7 mouse cellular contexts compared by ENCODE assay signal in the genomic region with DNA sequence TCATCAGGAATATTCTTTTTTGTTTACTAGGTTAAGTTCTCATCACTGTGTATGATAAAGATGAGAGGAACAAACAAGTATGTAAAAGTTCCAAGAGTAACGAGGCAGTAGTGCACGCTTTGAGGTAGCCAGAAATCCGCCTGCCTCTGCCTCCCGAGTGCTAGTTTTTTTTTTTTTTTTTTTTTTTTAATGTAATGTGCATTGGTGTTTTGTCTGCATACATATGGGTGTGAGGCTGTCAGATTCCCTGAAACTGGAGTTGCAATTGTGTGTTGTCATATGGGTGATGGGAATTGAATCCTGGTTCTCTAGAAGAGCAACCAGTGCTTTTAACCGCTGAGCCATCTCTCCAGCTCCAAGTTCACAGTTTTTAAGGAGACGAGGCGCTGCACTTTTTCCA. TPM values are rescaled to one million over a fixed set of nuclear protein-coding genes. Genes with fewer than 3 reads are reported as not detected.
DNase-seq lines count a peak whose midpoint lies in the region; ATAC-seq and TF ChIP-seq lines count a peak whose summit lies in the region.

No protein-coding gene starts in this region.

- 0 out of 2 replicates have a peak overlapping the region, but pooled peaks have one; percentile 57 for H3K27ac ChIP-seq in lung, postnatal 0 days (ENCODE audit: low read length)
- no peak overlapping the region for H3K27ac ChIP-seq in forebrain, embryonic 11.5 days (ENCODE audit: low read depth, low read length)
- peak overlapping the region; percentile 84; the same call in 1 of the 2 replicates for H3K27ac ChIP-seq in limb, embryonic 13.5 days
- H3K27ac ChIP-seq in stomach, embryonic 14.5 days (ENCODE audit: low read length): peak overlapping the region; percentile 53; the same call in 1 of the 2 replicates

- peak overlapping the region; percentile 91 for H3K4me2 ChIP-seq in lung, postnatal 0 days (replicated peaks; ENCODE audit: low read depth, low read length)
- H3K4me2 ChIP-seq in forebrain, embryonic 11.5 days (ENCODE audit: low read depth, low read length, severe bottlenecking): peak overlapping the region; percentile 88
- peak overlapping the region; percentile 83 for H3K4me2 ChIP-seq in limb, embryonic 13.5 days (replicated peaks)
- peak overlapping the region; percentile 80 for H3K4me2 ChIP-seq in stomach, embryonic 14.5 days (replicated peaks; ENCODE audit: low read depth, low read length)

- DNase-seq in lung, postnatal 0 days (ENCODE audit: low spot score): no peak
- DNase-seq in lung, postnatal 10 days: no peak
- DNase-seq in forebrain, embryonic 11.5 days (ENCODE audit: low spot score): no peak
- no peak for DNase-seq in frontal cortex, postnatal 25 days (ENCODE audit: low spot score in 2 of 2)

- H3K4me1 ChIP-seq in lung, postnatal 0 days (ENCODE audit: insufficient read depth, low read depth, low read length): no peaks in the 10 kb centered on the region; the same call in 1 of the 2 replicates
- peaks cover 6% of the 10 kb centered on the region; the same call in 1 of the 2 replicates for H3K4me1 ChIP-seq in forebrain, embryonic 11.5 days (replicated peaks; ENCODE audit: control insufficient read depth, insufficient read depth, low read length)
- H3K4me1 ChIP-seq in limb, embryonic 13.5 days: peaks cover 43% of the 10 kb centered on the region
- 0 out of 2 replicates have a peak, but pooled peaks cover 5% of the 10 kb centered on the region for H3K4me1 ChIP-seq in stomach, embryonic 14.5 days (ENCODE audit: control insufficient read depth, insufficient read depth, low read length)

- 62% methylated on average over 7 of the region's 7 CpGs for WGBS in lung, postnatal 0 days
- WGBS in forebrain, embryonic 11.5 days: 58% methylated on average over 7 of the region's 7 CpGs
- WGBS in limb, embryonic 13.5 days: 67% methylated on average over 7 of the region's 7 CpGs
- 58% methylated on average over 7 of the region's 7 CpGs for WGBS in stomach, embryonic 14.5 days

- peak overlapping the region; percentile 65 for H3K9ac ChIP-seq in lung, postnatal 0 days (replicated peaks; ENCODE audit: low read depth)
- peak overlapping the region; percentile 82 for H3K9ac ChIP-seq in forebrain, embryonic 11.5 days (ENCODE audit: low read length)
- peak overlapping the region; percentile 93 for H3K9ac ChIP-seq in limb, embryonic 13.5 days
- peak overlapping the region; percentile 67 for H3K9ac ChIP-seq in stomach, embryonic 14.5 days (replicated peaks; ENCODE audit: low read depth, low read length)

- no peaks in the 10 kb centered on the region for H3K27me3 ChIP-seq in lung, postnatal 0 days (replicated peaks; ENCODE audit: insufficient read depth, low read length)
- no peaks in the 10 kb centered on the region for H3K27me3 ChIP-seq in forebrain, embryonic 11.5 days (ENCODE audit: control insufficient read depth, insufficient read depth, low read length)
- no peaks in the 10 kb centered on the region for H3K27me3 ChIP-seq in limb, embryonic 13.5 days
- no peaks in the 10 kb centered on the region for H3K27me3 ChIP-seq in stomach, embryonic 14.5 days (ENCODE audit: control insufficient read depth, insufficient read depth, low read length)

- no peaks in the 10 kb centered on the region for H3K36me3 ChIP-seq in lung, postnatal 0 days (ENCODE audit: insufficient read depth, low read length)
- H3K36me3 ChIP-seq in forebrain, embryonic 11.5 days (ENCODE audit: control insufficient read depth, insufficient read depth, low read length): no peaks in the 10 kb centered on the region
- H3K36me3 ChIP-seq in limb, embryonic 13.5 days: peaks cover 9% of the 10 kb centered on the region
- no peaks in the 10 kb centered on the region; the same call in 1 of the 2 replicates for H3K36me3 ChIP-seq in stomach, embryonic 14.5 days (ENCODE audit: control insufficient read depth, insufficient read depth, low read length)

- no peak for TF ChIP-seq EP300 in lung, postnatal 0 days (IDR thresholded peaks at IDR 0.05)

- no peaks in the 10 kb centered on the region for H3K9me3 ChIP-seq in lung, postnatal 0 days (ENCODE audit: low read length)
- H3K9me3 ChIP-seq in forebrain, embryonic 11.5 days (ENCODE audit: control insufficient read depth, low read length): no peaks in the 10 kb centered on the region
- H3K9me3 ChIP-seq in limb, embryonic 13.5 days: no peaks in the 10 kb centered on the region
- H3K9me3 ChIP-seq in stomach, embryonic 14.5 days (ENCODE audit: control insufficient read depth, low read depth, low read length): no peaks in the 10 kb centered on the region

- no peak for TF ChIP-seq CTCF in lung, postnatal 0 days (IDR thresholded peaks at IDR 0.05)

- no peak for ATAC-seq in lung, postnatal 0 days
- no peak for ATAC-seq in forebrain, embryonic 11.5 days (replicated peaks; ENCODE audit: low FRiP score)
- no peak for ATAC-seq in limb, embryonic 13.5 days (ENCODE audit: low FRiP score, low read depth)
- no peak for ATAC-seq in stomach, embryonic 14.5 days (ENCODE audit: insufficient number of reproducible peaks, insufficient read depth, low FRiP score, low read depth)
- ATAC-seq in monocyte, adult 5-6 weeks (replicated peaks; ENCODE audit: insufficient number of reproducible peaks, low FRiP score, low TSS enrichment, poor library complexity, severe bottlenecking): no peak

- H3K4me3 ChIP-seq in lung, postnatal 0 days (ENCODE audit: low read depth, low read length): peak overlapping the region; percentile 77
- peak overlapping the region; percentile 82 for H3K4me3 ChIP-seq in forebrain, embryonic 11.5 days (ENCODE audit: low read depth, low read length)
- H3K4me3 ChIP-seq in limb, embryonic 13.5 days: peak overlapping the region; percentile 82
- peak overlapping the region; percentile 62 for H3K4me3 ChIP-seq in stomach, embryonic 14.5 days (ENCODE audit: low read depth, low read length)

RNA-seq across cellular contexts. Expression of a gene that starts 0.6 kb away (rescaled TPM):
- 5.4 and 6.8 TPM in 2 replicates for polyA plus RNA-seq in lung, postnatal 0 days (2015; fragmentation: Nextera tagmentation; extraction: Ambion mirVana)
- polyA plus RNA-seq in forebrain, embryonic 11.5 days (2014; fragmentation: Nextera tagmentation; extraction: Ambion mirVana): 17.0 and 19.9 TPM in 2 replicates
- polyA plus RNA-seq in limb, embryonic 13.5 days (2015; fragmentation: Nextera tagmentation; extraction: Ambion mirVana): 17.6 and 18.0 TPM in 2 replicates
- 16.9 and 17.8 TPM in 2 replicates for polyA plus RNA-seq in stomach, embryonic 14.5 days (2014; fragmentation: Nextera tagmentation; extraction: Ambion mirVana)
- total RNA-seq in monocyte, adult 5-6 weeks (2017): 2.4 to 4.1 TPM (median 4.0 TPM) in 3 replicates

RNA-seq across cellular contexts. Expression of a gene that starts 39.3 kb away (rescaled TPM):
- 5.7 and 7.9 TPM in 2 replicates for polyA plus RNA-seq in lung, postnatal 0 days (2015; fragmentation: Nextera tagmentation; extraction: Ambion mirVana)
- polyA plus RNA-seq in forebrain, embryonic 11.5 days (2014; fragmentation: Nextera tagmentation; extraction: Ambion mirVana): 38.2 and 45.6 TPM in 2 replicates
- polyA plus RNA-seq in limb, embryonic 13.5 days (2015; fragmentation: Nextera tagmentation; extraction: Ambion mirVana): 20.7 and 23.6 TPM in 2 replicates
- 32.1 and 32.9 TPM in 2 replicates for polyA plus RNA-seq in stomach, embryonic 14.5 days (2014; fragmentation: Nextera tagmentation; extraction: Ambion mirVana)
- total RNA-seq in monocyte, adult 5-6 weeks (2017): 4.7 to 12.7 TPM (median 11.3 TPM) in 3 replicates

RNA-seq across cellular contexts. Expression of a gene that starts 39.5 kb away (rescaled TPM):
- 30.2 and 32.0 TPM in 2 replicates for polyA plus RNA-seq in lung, postnatal 0 days (2015; fragmentation: Nextera tagmentation; extraction: Ambion mirVana)
- 18.6 TPM in 2 replicates for polyA plus RNA-seq in forebrain, embryonic 11.5 days (2014; fragmentation: Nextera tagmentation; extraction: Ambion mirVana)
- 26.5 and 30.1 TPM in 2 replicates for polyA plus RNA-seq in limb, embryonic 13.5 days (2015; fragmentation: Nextera tagmentation; extraction: Ambion mirVana)
- 26.6 and 28.4 TPM in 2 replicates for polyA plus RNA-seq in stomach, embryonic 14.5 days (2014; fragmentation: Nextera tagmentation; extraction: Ambion mirVana)
- 17.2 to 39.5 TPM (median 19.4 TPM) in 3 replicates for total RNA-seq in monocyte, adult 5-6 weeks (2017)
